Mouse (Mus musculus) thymus, adult 2 months (tissue): ENCODE measurements around the gene Espn.

ENCODE experiments used
- CTCF ChIP-seq: fragments of 200-500 bp; IDR thresholded peaks from 2 replicates; pipeline ENCODE4 v1.5.1; 2012; ENCODE audit warnings: mild to moderate bottlenecking, control low read depth, low read length, moderate library complexity, borderline replicate concordance; ENCODE audit not compliant: control insufficient read depth, poor library complexity, insufficient read depth; ENCODE audit errors: extremely low read depth
- POLR2A ChIP-seq: fragments of 200-500 bp; IDR thresholded peaks from 2 replicates; pipeline ENCODE4 v1.6.1; 2012; ENCODE audit warnings: mild to moderate bottlenecking, low read length, control low read depth, moderate library complexity; ENCODE audit not compliant: control insufficient read depth, poor library complexity, insufficient read depth; ENCODE audit errors: extremely low read depth

DNA sequence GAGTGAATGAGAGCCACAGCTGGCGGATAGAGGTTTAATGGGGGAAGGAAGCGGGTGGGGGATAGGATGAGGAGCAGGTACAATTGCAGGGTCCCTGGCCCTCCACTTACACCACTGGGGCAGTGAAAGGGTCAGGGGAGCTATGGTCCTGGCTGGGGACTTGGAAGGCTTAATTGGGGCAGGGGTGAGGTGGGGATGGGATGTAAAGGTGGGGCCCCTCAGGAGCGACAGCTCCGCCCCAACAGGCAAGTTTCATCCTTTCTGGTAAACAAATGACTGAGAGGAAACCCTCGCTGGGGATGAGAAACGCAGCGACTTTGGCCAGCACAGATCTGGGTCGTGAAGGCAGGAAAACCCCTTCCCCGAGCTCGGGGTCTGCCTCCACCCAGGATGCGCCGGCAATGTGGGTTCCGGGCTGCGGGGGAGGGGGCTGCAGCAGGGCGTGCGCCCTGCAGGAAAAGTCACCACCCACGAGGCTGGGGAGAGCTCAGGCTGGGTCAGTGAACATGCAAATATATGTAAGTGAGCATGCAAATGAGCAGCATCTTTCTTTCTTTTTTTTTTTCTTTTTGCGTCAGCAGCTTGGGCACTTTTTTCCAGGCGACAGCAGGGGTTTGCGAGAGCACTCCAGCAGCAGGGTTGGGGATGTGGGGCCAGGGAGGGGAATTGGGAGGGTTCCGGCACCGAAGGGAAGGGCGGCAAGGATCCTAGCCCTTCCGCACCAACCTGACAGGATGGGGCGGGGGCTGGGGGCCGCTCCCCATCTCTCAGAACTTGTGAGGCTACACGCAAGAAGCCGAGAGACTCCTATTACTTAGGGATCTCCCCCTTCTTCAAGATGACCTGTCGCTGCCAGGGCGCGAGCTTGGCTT, 31.6 kb downstream of the Espn start:
- TF ChIP-seq POLR2A = no peak
- TF ChIP-seq CTCF = no peak
